In the genomic region with DNA sequence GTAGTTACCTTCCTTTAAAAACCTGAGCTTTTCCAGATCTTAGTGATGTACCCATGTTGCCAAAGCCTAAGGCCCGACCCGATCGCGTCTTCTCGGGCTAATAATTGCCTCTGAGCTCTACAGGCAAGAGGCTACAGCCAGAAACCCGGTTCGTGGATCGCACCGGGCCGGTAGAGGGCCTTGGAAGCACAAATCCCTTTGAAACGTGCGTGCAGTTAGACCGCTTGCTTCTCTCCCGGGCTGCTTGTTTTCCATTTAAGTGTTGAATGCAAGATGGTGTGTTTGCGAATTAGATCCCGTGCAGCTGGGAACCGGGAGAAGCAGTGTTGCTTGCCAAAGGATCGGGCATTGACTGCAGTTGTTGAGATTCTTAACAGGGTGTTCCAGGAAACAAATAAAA, we compare ENCODE assay signal across 8 mouse cellular contexts. TPM values are rescaled to one million over a fixed set of nuclear protein-coding genes. Genes with fewer than 3 reads are reported as not detected.
DNase-seq lines count a peak whose midpoint lies in the region; ATAC-seq and TF ChIP-seq lines count a peak whose summit lies in the region.

No protein-coding gene starts in this region.

- peak; percentile 64 for DNase-seq in embryonic facial prominence, embryonic 11.5 days (ENCODE audit: low spot score)
- DNase-seq in heart, adult 8-10 months (ENCODE audit: low spot score): peak; percentile 51
- DNase-seq in kidney, adult 8-10 months: peak; percentile 75
- DNase-seq in limb, embryonic 14.5 days (ENCODE audit: low spot score): peak; percentile 76
- peak; percentile 26 for DNase-seq in splenic B cell, adult 2 months (ENCODE audit: low read depth, low spot score)

- H3K36me3 ChIP-seq in megakaryocyte, embryonic 14.5 days (replicated peaks; ENCODE audit: low read length): peaks cover 6% of the 10 kb centered on the region
- H3K36me3 ChIP-seq in embryonic facial prominence, embryonic 11.5 days (replicated peaks; ENCODE audit: control insufficient read depth, insufficient read depth, low read depth, low read length): no peaks in the 10 kb centered on the region
- peaks cover 4% of the 10 kb centered on the region for H3K36me3 ChIP-seq in limb, embryonic 14.5 days (ENCODE audit: control insufficient read depth, insufficient read depth, low read length)
- H3K36me3 ChIP-seq in midbrain, embryonic 15.5 days (replicated peaks): no peaks in the 10 kb centered on the region
- H3K36me3 ChIP-seq in splenic B cell, adult 2 months (ENCODE audit: control insufficient read depth, insufficient read depth, low read length, poor library complexity, severe bottlenecking): no peaks in the 10 kb centered on the region

- WGBS in embryonic facial prominence, embryonic 11.5 days: 1% methylated on average over 18 of the region's 18 CpGs
- 1% methylated on average over 18 of the region's 18 CpGs for WGBS in limb, embryonic 14.5 days
- WGBS in midbrain, embryonic 15.5 days: under 1% methylated on average over 18 of the region's 18 CpGs

- TF ChIP-seq POLR2A in limb, embryonic 14.5 days (IDR thresholded peaks at IDR 0.05; ENCODE audit: borderline replicate concordance, extremely low read depth, insufficient read depth, insufficient read length): no peak

- H3K4me1 ChIP-seq in megakaryocyte, embryonic 14.5 days: peaks cover 49% of the 10 kb centered on the region
- H3K4me1 ChIP-seq in embryonic facial prominence, embryonic 11.5 days (ENCODE audit: control insufficient read depth, insufficient read depth, low read length): no peaks in the 10 kb centered on the region; the same call in 1 of the 2 replicates
- peaks cover 12% of the 10 kb centered on the region for H3K4me1 ChIP-seq in limb, embryonic 14.5 days (ENCODE audit: control insufficient read depth, insufficient read depth, low read length)
- H3K4me1 ChIP-seq in midbrain, embryonic 15.5 days: peaks cover 22% of the 10 kb centered on the region

- H3K27me3 ChIP-seq in megakaryocyte, embryonic 14.5 days (replicated peaks): peaks cover 12% of the 10 kb centered on the region
- no peaks in the 10 kb centered on the region for H3K27me3 ChIP-seq in embryonic facial prominence, embryonic 11.5 days (ENCODE audit: control insufficient read depth, insufficient read depth, low read length)
- no peaks in the 10 kb centered on the region for H3K27me3 ChIP-seq in limb, embryonic 14.5 days (ENCODE audit: control insufficient read depth, insufficient read depth, low read length)
- H3K27me3 ChIP-seq in midbrain, embryonic 15.5 days (replicated peaks): peaks cover 54% of the 10 kb centered on the region
- no peaks in the 10 kb centered on the region for H3K27me3 ChIP-seq in splenic B cell, adult 2 months (ENCODE audit: control insufficient read depth, insufficient read depth, low read length, poor library complexity, severe bottlenecking)

- H3K9ac ChIP-seq in embryonic facial prominence, embryonic 11.5 days (replicated peaks; ENCODE audit: low read length): peak overlapping the region; percentile 46
- H3K9ac ChIP-seq in limb, embryonic 14.5 days (ENCODE audit: low read depth, low read length, severe bottlenecking): peak overlapping the region; percentile 40
- peak overlapping the region; percentile 26; the same call in 1 of the 2 replicates for H3K9ac ChIP-seq in midbrain, embryonic 15.5 days

- no peak for ATAC-seq in megakaryocyte, adult 5-6 weeks (ENCODE audit: poor library complexity, severe bottlenecking)
- no peak for ATAC-seq in embryonic facial prominence, embryonic 11.5 days (replicated peaks; ENCODE audit: insufficient number of reproducible peaks, low FRiP score, low TSS enrichment, low read depth)
- ATAC-seq in limb, embryonic 14.5 days (ENCODE audit: low FRiP score, low read depth): no peak
- ATAC-seq in midbrain, embryonic 15.5 days (replicated peaks): peak; percentile 10; the same call in 1 of the 2 replicates

- H3K9me3 ChIP-seq in megakaryocyte, embryonic 14.5 days: no peaks in the 10 kb centered on the region
- H3K9me3 ChIP-seq in embryonic facial prominence, embryonic 11.5 days (replicated peaks; ENCODE audit: control insufficient read depth, low read length): no peaks in the 10 kb centered on the region
- no peaks in the 10 kb centered on the region for H3K9me3 ChIP-seq in limb, embryonic 14.5 days (ENCODE audit: control insufficient read depth, low read length)
- H3K9me3 ChIP-seq in midbrain, embryonic 15.5 days: no peaks in the 10 kb centered on the region

- peak overlapping the region; percentile 94 for H3K4me3 ChIP-seq in megakaryocyte, embryonic 14.5 days (replicated peaks)
- H3K4me3 ChIP-seq in embryonic facial prominence, embryonic 11.5 days (ENCODE audit: low read depth, low read length): peak overlapping the region; percentile 36
- H3K4me3 ChIP-seq in limb, embryonic 14.5 days (replicated peaks; ENCODE audit: low read length): peak overlapping the region; percentile 87
- peak overlapping the region; percentile 65 for H3K4me3 ChIP-seq in midbrain, embryonic 15.5 days

- no peak overlapping the region; the same call in 1 of the 2 replicates for H3K27ac ChIP-seq in embryonic facial prominence, embryonic 11.5 days (replicated peaks; ENCODE audit: low read depth, low read length)
- H3K27ac ChIP-seq in limb, embryonic 14.5 days (replicated peaks; ENCODE audit: low read depth, low read length): peak overlapping the region; percentile 81
- peak overlapping the region; percentile 27; the same call in 1 of the 2 replicates for H3K27ac ChIP-seq in midbrain, embryonic 15.5 days

- H3K4me2 ChIP-seq in embryonic facial prominence, embryonic 11.5 days (ENCODE audit: low read depth, low read length): peak overlapping the region; percentile 67
- H3K4me2 ChIP-seq in limb, embryonic 14.5 days (replicated peaks; ENCODE audit: low read depth, low read length, severe bottlenecking): peak overlapping the region; percentile 98
- peak overlapping the region; percentile 95 for H3K4me2 ChIP-seq in midbrain, embryonic 15.5 days

RNA-seq across cellular contexts. Expression of a gene that starts 0.8 kb away (rescaled TPM):
- 1.4 and 10.4 TPM in 2 replicates for polyA plus RNA-seq in megakaryocyte, embryonic 14.5 days (2012; ENCODE audit: insufficient read depth, low replicate concordance)
- total RNA-seq in megakaryocyte, adult 5-6 weeks (2015): 0.96 and 2.1 TPM in 2 replicates
- total RNA-seq in megakaryocyte, adult 5-6 weeks (2017): 0.81 and 2.2 TPM in 2 replicates
- polyA plus RNA-seq in embryonic facial prominence, embryonic 11.5 days (2014; fragmentation: Nextera tagmentation; extraction: Ambion mirVana): 30.6 and 35.1 TPM in 2 replicates
- 1 to 10 TPM; 8.8 to 9.8 (median 9.3) TPM for total RNA-seq in heart, adult 8-10 months (2022)
- polyA plus RNA-seq in limb, embryonic 14.5 days (2012; rRNA removed): 39.0 and 49.4 TPM in 2 replicates
- polyA plus RNA-seq in limb, embryonic 14.5 days (2014; fragmentation: Nextera tagmentation; extraction: Ambion mirVana): 35.3 and 36.8 TPM in 2 replicates
- 14.5 and 17.6 TPM in 2 replicates for polyA plus RNA-seq in midbrain, embryonic 15.5 days (2015; fragmentation: Nextera tagmentation; extraction: Ambion mirVana)

Comparison
In these comparisons a context has a peak if more than half of its experiments do, and no peak if none do; other contexts are left out.
1. H3K4me3 ChIP-seq: peak in every context shown above with its lines; median percentile 94 in megakaryocyte, embryonic 14.5 days; 87 in limb, embryonic 14.5 days; 65 in midbrain, embryonic 15.5 days; 36 in embryonic facial prominence, embryonic 11.5 days.
2. DNase-seq: peak in every context shown above with its lines; median percentile 76 in limb, embryonic 14.5 days; 75 in kidney, adult 8-10 months; 64 in embryonic facial prominence, embryonic 11.5 days; 51 in heart, adult 8-10 months; 26 in splenic B cell, adult 2 months.